Mouse (Mus musculus) spleen, adult 2 months (tissue): ENCODE measurements at regions not wholly inside any gene's neighbourhood (a gene's known extent, or its start where the extent isn't known, plus 50 kb on each side); places are given as distances from the start of the nearest gene placed in this dataset.

Experiments used
- DNase-seq, 2 experiments: peaks; one replicate each; pipeline versions ENCODE4 v3.0.0 to v3.0.0-alpha.2; 2012 to 2021; ENCODE audit warnings: low spot score in 2 of 2, low read depth in 1 of 2
- H3K27ac ChIP-seq: fragments of 200-500 bp; 2 replicates; pipeline ENCODE4 v1.5.1; 2012; ENCODE audit warnings: low read length, inconsistent platforms; ENCODE audit not compliant: insufficient read depth
- H3K27me3 ChIP-seq: fragments of 200-500 bp; 2 replicates; pipeline ENCODE4 v1.6.1; 2012; ENCODE audit warnings: mild to moderate bottlenecking, moderate library complexity, low read length, inconsistent platforms; ENCODE audit not compliant: control insufficient read depth, insufficient read depth
- H3K36me3 ChIP-seq: fragments of 200-500 bp; 2 replicates; pipeline ENCODE4 v1.6.1; 2012; ENCODE audit warnings: mild to moderate bottlenecking, low read length, inconsistent platforms; ENCODE audit not compliant: control insufficient read depth, insufficient read depth
- H3K4me1 ChIP-seq: fragments of 200-500 bp; 2 replicates; pipeline ENCODE4 v1.6.1; 2011; ENCODE audit warnings: inconsistent platforms; ENCODE audit not compliant: control insufficient read depth, insufficient read depth, insufficient read length
- H3K4me3 ChIP-seq: fragments of 200-500 bp; 2 replicates; pipeline ENCODE4 v1.5.1; 2011; ENCODE audit warnings: mild to moderate bottlenecking, inconsistent platforms; ENCODE audit not compliant: insufficient read depth, insufficient read length; ENCODE audit errors: extremely low read depth
- CTCF ChIP-seq: fragments of 200-500 bp; IDR thresholded peaks from 2 replicates; pipeline ENCODE4 v1.5.1; 2011; ENCODE audit warnings: mild to moderate bottlenecking, inconsistent platforms; ENCODE audit not compliant: insufficient read depth, insufficient read length, insufficient replicate concordance; ENCODE audit errors: extremely low read depth
- POLR2A ChIP-seq: fragments of 200-500 bp; IDR thresholded peaks from 2 replicates; pipeline ENCODE4 v1.6.1; 2011; ENCODE audit warnings: low read depth, low read length, inconsistent platforms
- WGBS: fragments of 180-500 bp; shearing (Covaris S2); methylation state at CpG from one replicate; pipeline ENCODE4 v1.1.7; 2018; 5-methylcytosine and 5-hydroxymethylcytosine counted together

- Histone ChIP-seq H3K4me1 (peaks cover 5% of the 10 kb centered on the region; the same call in 1 of the 2 replicates), H3K27ac (no peak overlapping the region), H3K4me3 (no peak overlapping the region; the same call in 1 of the 2 replicates), H3K36me3 (no peaks in the 10 kb centered on the region), H3K27me3 (no peaks in the 10 kb centered on the region)
- no peak for DNase-seq
- 20% methylated on average over 6 of the region's 6 CpGs for WGBS
- no peak for TF ChIP-seq POLR2A
- TF ChIP-seq CTCF, result no peak
Measured at GRCm38 (mm10) chr19:33069761-33070160, 312.5 kb downstream of the Pten start.

GRCm38 (mm10) chr19:33072299-33072698, 315.0 kb downstream of the Pten start:
- 85% methylated on average over 2 of the region's 2 CpGs for WGBS
- Histone ChIP-seq H3K27ac (no peak overlapping the region), H3K4me3 (no peak overlapping the region), H3K36me3 (no peaks in the 10 kb centered on the region), H3K27me3 (no peaks in the 10 kb centered on the region), H3K4me1 (peaks cover 5% of the 10 kb centered on the region; the same call in 1 of the 2 replicates)
- DNase-seq, result no peak
- TF ChIP-seq CTCF (no peak), POLR2A (no peak)

- TF ChIP-seq CTCF (no peak), POLR2A (no peak)
- Histone ChIP-seq H3K4me1 (no peaks in the 10 kb centered on the region), H3K27me3 (no peaks in the 10 kb centered on the region), H3K4me3 (no peak overlapping the region), H3K27ac (no peak overlapping the region), H3K36me3 (no peaks in the 10 kb centered on the region)
- no peak for DNase-seq
- WGBS, result 62% methylated on average over 4 of the region's 4 CpGs
Measured at GRCm38 (mm10) chr19:33074907-33075306, 317.2 kb downstream of the Rnls start.

- H3K4me1 ChIP-seq, result peaks cover 9% of the 10 kb centered on the region; the same call in 1 of the 2 replicates
- DNase-seq, result no peak
- WGBS, result 81% methylated on average over 4 of the region's 4 CpGs
- no peak overlapping the region for H3K4me3 ChIP-seq
- H3K36me3 ChIP-seq, result no peaks in the 10 kb centered on the region
- TF ChIP-seq POLR2A, result no peak
- no peak for TF ChIP-seq CTCF
- no peak overlapping the region for H3K27ac ChIP-seq
- no peaks in the 10 kb centered on the region for H3K27me3 ChIP-seq
Measured at GRCm38 (mm10) chr19:33078681-33079360, 313.3 kb downstream of the Rnls start.

DNA sequence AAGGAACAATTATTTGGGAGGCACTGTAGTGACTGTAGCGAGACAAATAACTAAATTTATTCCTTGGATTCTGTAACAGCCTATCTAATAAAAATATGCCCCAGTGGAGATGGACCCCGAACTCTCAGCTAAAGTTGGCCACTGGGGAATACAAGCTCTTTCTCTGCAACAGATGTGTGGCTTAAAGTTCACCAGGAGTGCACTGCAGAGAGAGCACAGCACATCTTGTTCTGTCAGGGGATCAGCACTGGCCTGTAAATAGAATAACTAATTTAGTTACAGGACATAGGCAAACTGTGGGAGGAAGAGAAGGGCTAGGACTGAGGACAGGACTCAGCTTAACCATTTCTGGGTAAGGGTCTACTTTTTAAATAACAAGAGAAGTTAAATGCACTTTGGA, 312.1 kb downstream of the Rnls start:
- Histone ChIP-seq H3K4me1 (peaks cover 9% of the 10 kb centered on the region; the same call in 1 of the 2 replicates), H3K27ac (no peak overlapping the region), H3K36me3 (no peaks in the 10 kb centered on the region), H3K4me3 (no peak overlapping the region), H3K27me3 (no peaks in the 10 kb centered on the region)
- DNase-seq, result no peak
- WGBS, result 59% methylated on average over 2 of the region's 2 CpGs
- TF ChIP-seq POLR2A (no peak), CTCF (no peak)

DNA sequence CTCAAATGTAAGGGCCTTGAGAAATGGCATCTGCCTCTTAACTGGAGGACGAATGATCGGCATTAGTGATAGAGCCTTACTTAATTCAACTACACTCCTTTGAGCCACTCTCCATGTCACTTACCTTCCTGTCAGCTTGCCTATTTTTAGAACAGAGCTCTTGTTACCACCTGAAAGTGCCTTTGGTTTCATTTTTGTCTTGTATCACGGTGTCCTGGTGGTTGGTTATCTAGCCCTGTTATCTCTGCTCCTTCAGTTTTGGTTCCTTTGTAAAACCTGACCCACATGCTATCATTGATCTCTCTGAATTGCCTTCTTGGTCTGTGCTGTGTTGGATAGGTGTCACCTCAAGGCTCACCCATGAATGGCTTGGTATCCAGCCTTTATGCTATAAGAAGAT, 310.6 kb downstream of the Rnls start:
- Histone ChIP-seq H3K36me3 (no peaks in the 10 kb centered on the region), H3K27me3 (no peaks in the 10 kb centered on the region), H3K27ac (no peak overlapping the region), H3K4me3 (no peak overlapping the region), H3K4me1 (peaks cover 9% of the 10 kb centered on the region; the same call in 1 of the 2 replicates)
- no peak for DNase-seq
- TF ChIP-seq POLR2A (no peak), CTCF (no peak)
- 39% methylated on average over 3 of the region's 3 CpGs for WGBS

DNA sequence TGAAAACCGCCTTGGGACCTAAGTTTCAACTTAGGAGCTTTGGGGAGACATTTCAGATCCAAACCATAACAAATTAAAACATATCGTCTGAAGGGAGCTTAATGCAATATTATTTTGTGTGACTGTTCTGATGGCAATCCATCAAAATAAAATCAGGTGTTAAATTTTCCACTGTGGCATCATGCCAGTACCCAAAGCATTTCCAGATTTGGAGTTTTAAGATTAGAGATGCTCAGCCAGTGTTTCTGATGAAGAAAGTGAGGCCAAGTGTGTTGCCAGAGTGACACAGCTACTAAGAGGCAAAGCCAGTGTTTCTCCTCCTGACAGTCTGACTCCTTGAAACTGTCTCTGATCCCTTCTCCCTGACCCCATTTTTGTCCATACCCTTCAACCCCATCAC, 308.7 kb downstream of the Rnls start:
- no peaks in the 10 kb centered on the region for H3K36me3 ChIP-seq
- WGBS, result 85% methylated on average over 2 of the region's 2 CpGs
- no peak overlapping the region for H3K4me3 ChIP-seq
- no peaks in the 10 kb centered on the region for H3K27me3 ChIP-seq
- peaks cover 13% of the 10 kb centered on the region; the same call in 1 of the 2 replicates for H3K4me1 ChIP-seq
- TF ChIP-seq POLR2A (no peak), CTCF (no peak)
- DNase-seq, result no peak
- no peak overlapping the region for H3K27ac ChIP-seq
